Mouse (Mus musculus) hindbrain, embryonic 14.5 days (tissue): ENCODE results near the gene Tmem81. TPM values are rescaled to one million over a fixed set of nuclear protein-coding genes. Genes with fewer than 3 reads are reported as not detected.
A peak's percentile ranks its signal among the peaks of the same experiment; 100 is the strongest.

ENCODE experiments used
- ATAC-seq: fragments of 200-750 bp; cut with Nextera tagmentation; 2 replicates; pipeline ENCODE4 v1.8.0; 2017; ENCODE audit warnings: moderate number of reproducible peaks, mild to moderate bottlenecking, moderate TSS enrichment, moderate library complexity; ENCODE audit not compliant: low FRiP score
- DNase-seq: peaks from one replicate; pipeline ENCODE4 v3.0.0-alpha.2; 2015; ENCODE audit warnings: low spot score
- H3K27ac ChIP-seq: fragments of 300-500 bp; sonication (generic); 2 replicates; pipeline ENCODE4 v1.5.1; 2014; ENCODE audit warnings: mild to moderate bottlenecking, moderate library complexity
- H3K27me3 ChIP-seq: fragments of 300-500 bp; sonication (generic); 2 replicates; pipeline ENCODE4 v1.6.1; 2014; ENCODE audit warnings: mild to moderate bottlenecking, low read length, mixed read lengths; ENCODE audit not compliant: control insufficient read depth, insufficient read depth
- H3K36me3 ChIP-seq: fragments of 300-500 bp; sonication (generic); replicated peaks from 2 replicates; pipeline ENCODE4 v1.6.1; 2014; ENCODE audit not compliant: control insufficient read depth, insufficient read depth
- H3K4me1 ChIP-seq: fragments of 300-500 bp; sonication (generic); replicated peaks from 2 replicates; pipeline ENCODE4 v1.6.1; 2014; ENCODE audit warnings: antibody characterized with exemption, low read length, mixed read lengths; ENCODE audit not compliant: control insufficient read depth, insufficient read depth
- H3K4me2 ChIP-seq: fragments of 300-500 bp; sonication (generic); replicated peaks from 2 replicates; pipeline ENCODE4 v1.6.1; 2014; ENCODE audit warnings: mild to moderate bottlenecking, moderate library complexity
- H3K4me3 ChIP-seq: fragments of 300-500 bp; sonication (generic); replicated peaks from 2 replicates; pipeline ENCODE4 v1.5.1; 2014; ENCODE audit warnings: mild to moderate bottlenecking, low read length
- H3K9ac ChIP-seq: fragments of 300-500 bp; sonication (generic); 2 replicates; pipeline ENCODE4 v1.6.1; 2014
- H3K9me3 ChIP-seq: fragments of 300-500 bp; sonication (generic); 2 replicates; pipeline ENCODE4 v1.6.1; 2016; ENCODE audit warnings: low read length; ENCODE audit not compliant: control insufficient read depth
- WGBS: fragments of 180-500 bp; shearing (Covaris S2); extraction: QIAGEN DNeasy Blood & Tissue Kit; methylation state at CpG from one replicate; pipeline ENCODE4 v1.1.7; 2014; 5-methylcytosine and 5-hydroxymethylcytosine counted together
- polyA plus RNA-seq: library from polyadenylated mRNA; unstranded; fragments of >200 nt; fragmentation: Nextera tagmentation; extraction: Ambion mirVana; gene quantifications from 2 replicates; pipeline ENCODE4 v1.2.1, GENCODE M21; 2014

Gene Tmem81
- polyA plus RNA-seq, 1 experiment from 2014 or later, result 1.3 TPM

DNA sequence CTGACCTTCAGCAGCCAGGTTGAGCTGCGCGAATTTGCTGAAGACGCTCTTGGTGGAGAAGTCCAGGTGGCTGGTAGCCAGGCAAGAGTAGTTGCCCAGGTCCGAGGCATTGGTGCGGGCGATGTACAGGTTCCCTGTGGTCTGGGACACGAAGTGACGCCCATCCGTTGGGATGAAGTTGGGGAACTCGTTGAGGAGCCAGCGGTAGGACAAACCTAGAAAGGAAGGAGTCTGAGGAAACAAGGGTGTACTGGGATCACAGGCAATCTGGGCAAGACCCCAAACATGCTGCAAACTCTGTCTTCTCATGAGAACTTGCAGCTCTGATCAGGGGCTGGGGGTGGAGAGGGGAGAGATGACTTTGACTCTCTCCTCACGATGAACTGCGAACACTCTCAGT, 22.0 kb downstream of the Tmem81 start:
- H3K27me3 ChIP-seq, result no peaks in the 10 kb centered on the region
- DNase-seq, result no peak
- no peak overlapping the region for H3K27ac ChIP-seq
- H3K9ac ChIP-seq, result no peak overlapping the region
- H3K4me1 ChIP-seq, result peaks cover 28% of the 10 kb centered on the region
- 94% methylated on average over 13 of the region's 13 CpGs for WGBS
- H3K4me3 ChIP-seq, result no peak overlapping the region
- no peak for ATAC-seq
- H3K9me3 ChIP-seq, result no peaks in the 10 kb centered on the region
- no peak overlapping the region for H3K4me2 ChIP-seq
- peaks cover 34% of the 10 kb centered on the region for H3K36me3 ChIP-seq

DNA sequence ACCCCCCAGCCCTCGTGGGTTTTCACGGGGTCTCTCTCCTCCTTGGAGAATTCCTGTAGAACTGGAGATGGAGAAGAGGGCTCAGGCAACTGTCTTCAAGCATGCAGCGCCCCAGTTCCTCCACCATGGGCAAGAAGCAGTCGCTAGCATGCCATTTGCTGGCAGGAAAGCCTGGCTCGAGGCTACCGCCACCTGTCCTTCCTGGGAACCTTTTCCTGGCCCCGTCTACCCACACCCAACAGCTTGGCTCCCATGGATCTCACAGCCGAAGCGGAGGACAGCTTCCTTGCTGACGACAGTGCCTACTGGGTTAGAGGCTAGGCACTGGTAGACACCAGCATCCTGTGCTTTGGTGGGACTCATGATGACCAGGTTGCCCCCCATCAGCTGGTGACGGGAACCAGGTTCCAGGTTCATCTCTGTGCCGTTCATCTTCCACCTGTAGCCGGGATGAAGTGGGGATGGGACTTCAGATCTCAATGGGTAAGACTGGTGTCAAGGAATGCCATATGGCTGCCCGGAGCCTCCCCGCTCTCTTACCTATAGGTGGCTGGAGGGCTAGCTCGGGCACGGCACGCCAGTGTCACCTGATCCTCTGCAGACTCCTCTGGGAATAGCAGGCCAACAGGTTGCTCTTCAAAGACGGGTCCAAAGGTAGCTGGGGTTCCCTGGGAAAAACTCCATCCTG, 22.8 kb downstream of the Tmem81 start:
- H3K27ac ChIP-seq, result no peak overlapping the region
- H3K4me1 ChIP-seq, result peaks cover 34% of the 10 kb centered on the region
- H3K36me3 ChIP-seq, result peaks cover 28% of the 10 kb centered on the region
- no peak overlapping the region for H3K4me3 ChIP-seq
- DNase-seq (no peak), ATAC-seq (no peak)
- H3K4me2 ChIP-seq, result no peak overlapping the region
- no peak overlapping the region for H3K9ac ChIP-seq
- no peaks in the 10 kb centered on the region for H3K27me3 ChIP-seq
- no peaks in the 10 kb centered on the region for H3K9me3 ChIP-seq
- WGBS, result 93% methylated on average over 19 of the region's 19 CpGs

DNA sequence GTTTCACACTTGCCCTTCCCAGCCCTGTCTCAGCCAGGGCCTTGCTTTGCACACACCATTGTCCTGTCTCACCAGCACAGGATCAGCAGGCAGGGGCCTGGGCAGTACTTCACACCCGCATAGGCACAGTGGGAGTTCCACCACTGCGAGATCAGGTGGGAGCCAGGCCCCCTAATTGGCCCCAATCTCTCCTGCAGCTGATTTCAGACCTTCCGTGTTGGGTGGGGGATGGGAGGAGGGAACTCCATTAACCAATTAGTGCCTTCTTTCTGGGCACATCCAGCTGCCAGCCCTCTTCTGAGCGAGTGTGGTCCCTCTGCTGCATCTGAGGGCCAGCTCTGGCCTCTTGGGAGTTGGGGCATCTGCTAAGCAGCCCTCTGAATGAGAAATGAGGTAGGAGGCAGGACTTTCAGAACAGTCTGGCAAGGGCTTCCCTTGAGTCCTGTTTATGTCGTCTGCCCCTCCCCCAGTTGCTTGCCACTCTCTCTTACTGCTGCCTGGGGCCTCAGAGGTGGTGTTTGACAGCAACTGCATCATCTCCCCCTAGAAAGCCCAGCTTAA, 24.7 kb downstream of the Tmem81 start:
- peak overlapping the region; percentile 24 for H3K9ac ChIP-seq
- H3K4me3 ChIP-seq, result no peak overlapping the region
- WGBS, result 0% methylated on average over 5 of the region's 5 CpGs
- peak overlapping the region; percentile 34 for H3K27ac ChIP-seq
- no peaks in the 10 kb centered on the region for H3K27me3 ChIP-seq
- peaks cover 16% of the 10 kb centered on the region for H3K36me3 ChIP-seq
- H3K4me2 ChIP-seq, result no peak overlapping the region
- peaks cover 42% of the 10 kb centered on the region for H3K4me1 ChIP-seq
- peak; percentile 65 for ATAC-seq
- DNase-seq, result no peak
- no peaks in the 10 kb centered on the region for H3K9me3 ChIP-seq

DNA sequence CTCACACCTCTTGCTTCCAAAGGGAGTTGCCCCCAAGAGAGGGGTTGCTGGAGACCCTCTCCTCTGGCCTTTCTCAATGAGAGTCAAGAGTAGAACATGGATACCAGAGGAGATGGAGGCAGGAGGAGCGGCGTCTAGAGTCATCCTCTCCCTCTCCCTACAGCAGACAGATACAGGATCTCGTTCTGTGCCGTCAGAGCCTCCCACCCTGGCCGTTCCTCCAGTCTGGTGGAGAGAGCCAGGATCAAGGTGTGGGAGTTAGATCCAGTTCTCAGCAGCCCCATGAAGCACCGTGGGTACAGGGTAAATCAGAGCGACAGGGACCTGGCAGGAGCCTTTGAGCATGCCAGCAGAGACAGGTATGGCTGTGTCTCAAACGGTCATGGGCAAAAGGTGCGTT, 26.5 kb downstream of the Tmem81 start:
- Histone ChIP-seq H3K27me3 (no peaks in the 10 kb centered on the region), H3K4me2 (no peak overlapping the region), H3K4me3 (no peak overlapping the region), H3K9ac (no peak overlapping the region), H3K9me3 (no peaks in the 10 kb centered on the region), H3K4me1 (peaks cover 36% of the 10 kb centered on the region), H3K27ac (no peak overlapping the region), H3K36me3 (peaks cover 13% of the 10 kb centered on the region)
- WGBS, result 72% methylated on average over 9 of the region's 9 CpGs
- DNase-seq (no peak), ATAC-seq (no peak)

DNA sequence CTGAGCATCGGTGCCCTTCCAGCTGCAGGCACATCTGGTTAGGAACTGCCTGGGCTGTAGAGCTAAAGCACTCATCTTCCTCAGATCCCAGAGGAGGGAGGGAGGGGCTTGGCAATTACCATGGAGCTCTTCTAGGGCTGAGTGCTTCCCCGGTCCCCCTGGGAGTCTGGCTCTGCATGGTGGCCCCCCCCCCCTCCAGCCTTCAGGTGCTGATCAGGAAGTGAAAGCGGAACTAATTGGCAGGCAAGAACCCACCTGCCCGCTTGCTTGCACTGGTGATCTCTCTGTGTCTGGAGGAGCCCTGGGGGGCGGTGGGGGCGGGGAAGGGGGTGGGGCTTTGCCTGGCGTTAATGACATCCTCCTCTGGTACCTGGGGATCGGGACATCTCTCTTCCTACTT, 27.8 kb downstream of the Tmem81 start:
- peak overlapping the region; percentile 39; the same call in 1 of the 2 replicates for H3K27ac ChIP-seq
- no peak overlapping the region for H3K9ac ChIP-seq
- DNase-seq (no peak), ATAC-seq (no peak; the same call in 1 of the 2 replicates)
- H3K36me3 ChIP-seq, result peaks cover 3% of the 10 kb centered on the region
- 0% methylated on average over 8 of the region's 8 CpGs for WGBS
- H3K27me3 ChIP-seq, result no peaks in the 10 kb centered on the region
- H3K4me3 ChIP-seq, result no peak overlapping the region
- peaks cover 40% of the 10 kb centered on the region for H3K4me1 ChIP-seq
- H3K9me3 ChIP-seq, result no peaks in the 10 kb centered on the region
- peak overlapping the region; percentile 14; the same call in 1 of the 2 replicates for H3K4me2 ChIP-seq

DNA sequence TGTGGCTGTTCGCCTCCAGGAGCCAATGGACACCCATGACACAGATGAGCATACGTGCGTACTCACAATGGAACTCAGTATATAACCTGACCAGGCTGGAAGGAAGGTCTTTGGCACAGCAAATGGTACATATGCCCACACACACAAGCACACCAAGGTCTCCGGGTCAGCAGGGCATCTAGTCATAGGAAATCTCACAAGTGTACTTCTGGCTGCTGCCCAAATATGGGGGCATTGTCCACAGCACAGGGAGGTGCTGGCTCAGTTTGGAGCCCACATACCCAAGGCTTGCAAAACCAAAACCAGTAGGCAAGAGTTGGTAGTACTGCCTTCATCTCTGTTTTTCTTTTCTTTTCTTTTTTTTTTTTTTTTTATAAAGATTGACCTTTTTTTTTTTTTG, 29.5 kb downstream of the Tmem81 start:
- Histone ChIP-seq H3K4me2 (no peak overlapping the region), H3K9me3 (no peaks in the 10 kb centered on the region), H3K27ac (no peak overlapping the region), H3K4me1 (peaks cover 51% of the 10 kb centered on the region), H3K4me3 (no peak overlapping the region), H3K27me3 (no peaks in the 10 kb centered on the region), H3K36me3 (peaks cover 3% of the 10 kb centered on the region; the same call in 1 of the 2 replicates), H3K9ac (no peak overlapping the region)
- WGBS, result 89% methylated on average over 4 of the region's 4 CpGs
- DNase-seq (no peak), ATAC-seq (no peak)

DNA sequence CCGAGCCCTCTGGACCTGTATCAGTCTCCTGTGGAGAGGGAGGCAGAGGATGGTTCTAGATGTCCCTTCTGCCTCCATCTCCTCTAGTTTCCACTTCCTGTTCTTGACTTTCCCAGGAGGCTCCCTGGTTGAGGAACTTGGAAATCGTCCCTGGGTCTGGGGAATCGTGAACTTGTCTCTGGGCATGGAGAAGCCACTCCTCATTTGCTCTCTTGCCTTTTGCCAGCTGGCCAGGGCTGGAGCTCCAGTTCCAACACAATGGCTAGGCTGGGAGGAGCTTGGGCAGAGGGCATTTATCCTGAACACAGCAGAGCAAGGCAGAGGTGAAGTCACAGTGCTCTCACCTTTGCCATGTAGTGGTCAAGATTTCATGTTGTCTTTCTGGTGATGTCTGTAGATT, 30.4 kb downstream of the Tmem81 start:
- Histone ChIP-seq H3K4me2 (no peak overlapping the region), H3K36me3 (0 out of 2 replicates have a peak, but pooled peaks cover 3% of the 10 kb centered on the region), H3K4me3 (no peak overlapping the region), H3K4me1 (peaks cover 49% of the 10 kb centered on the region), H3K9ac (no peak overlapping the region), H3K27me3 (no peaks in the 10 kb centered on the region), H3K27ac (no peak overlapping the region), H3K9me3 (no peaks in the 10 kb centered on the region)
- WGBS, result 82% methylated on average over 3 of the region's 3 CpGs
- DNase-seq (no peak), ATAC-seq (no peak)

DNA sequence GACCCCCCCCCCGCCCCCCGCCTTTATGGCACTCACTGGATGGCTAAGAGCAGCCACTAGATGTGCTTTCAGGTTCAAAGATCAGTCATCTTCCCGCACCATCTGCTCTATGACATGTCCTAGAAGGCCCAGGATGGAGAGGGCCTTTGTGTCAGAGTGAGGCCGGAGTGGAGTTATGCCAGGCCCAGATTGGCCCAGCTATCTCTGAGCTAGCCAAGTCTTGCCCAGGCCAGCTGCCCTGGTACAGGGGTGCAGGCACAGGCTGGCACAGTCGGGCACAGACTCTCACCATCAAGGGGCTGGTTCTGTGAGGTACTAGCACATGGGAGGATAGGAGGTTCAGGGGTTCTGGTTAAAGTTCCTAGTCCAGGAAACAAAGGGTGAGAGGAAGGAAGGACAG, 31.7 kb downstream of the Tmem81 start:
- 71% methylated on average over 5 of the region's 5 CpGs for WGBS
- Histone ChIP-seq H3K4me1 (peaks cover 57% of the 10 kb centered on the region), H3K9me3 (no peaks in the 10 kb centered on the region), H3K36me3 (0 out of 2 replicates have a peak, but pooled peaks cover 1% of the 10 kb centered on the region), H3K27me3 (no peaks in the 10 kb centered on the region), H3K27ac (no peak overlapping the region), H3K4me2 (no peak overlapping the region), H3K4me3 (no peak overlapping the region), H3K9ac (no peak overlapping the region)
- ATAC-seq (no peak), DNase-seq (no peak)

DNA sequence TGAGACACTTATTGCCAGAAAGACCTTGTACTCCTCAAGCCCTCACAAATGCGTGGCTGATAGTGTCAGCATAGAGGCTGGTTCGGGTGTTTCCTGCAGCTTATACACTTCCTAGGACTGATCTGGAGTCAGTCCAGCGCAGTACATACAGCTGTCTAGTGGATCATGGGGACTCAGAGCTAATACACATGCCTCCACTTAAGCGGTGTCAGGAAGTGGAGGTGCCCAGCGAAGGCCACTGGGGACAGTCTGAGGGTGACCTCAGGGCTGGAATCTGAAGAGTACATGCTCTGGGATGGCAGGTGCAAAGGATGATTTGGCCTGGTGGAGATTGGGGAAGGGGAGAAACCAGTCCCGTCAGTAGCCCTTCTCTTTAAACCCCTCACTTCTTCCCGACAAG, 34.7 kb downstream of the Tmem81 start:
- H3K4me3 ChIP-seq, result peak overlapping the region; percentile 37
- peak overlapping the region; percentile 45 for H3K27ac ChIP-seq
- no peaks in the 10 kb centered on the region for H3K36me3 ChIP-seq
- no peaks in the 10 kb centered on the region for H3K9me3 ChIP-seq
- H3K9ac ChIP-seq, result peak overlapping the region; percentile 61
- 56% methylated on average over 7 of the region's 7 CpGs for WGBS
- ATAC-seq (no peak), DNase-seq (no peak)
- peak overlapping the region; percentile 52 for H3K4me2 ChIP-seq
- H3K27me3 ChIP-seq, result peaks cover 9% of the 10 kb centered on the region
- H3K4me1 ChIP-seq, result peaks cover 40% of the 10 kb centered on the region
